Mouse (Mus musculus) embryonic facial prominence, embryonic 13.5 days (tissue): ENCODE data around the gene Maea. TPM values are rescaled to one million over a fixed set of nuclear protein-coding genes. Genes with fewer than 3 reads are reported as not detected.

Experiments
- ATAC-seq: fragments of 200-750 bp; cut with Nextera tagmentation; 2 replicates; pipeline ENCODE4 v1.8.0; 2017; ENCODE audit warnings: low read depth; ENCODE audit not compliant: insufficient number of reproducible peaks, insufficient read depth, low FRiP score, low TSS enrichment
- H3K27ac ChIP-seq: fragments of 300-500 bp; sonication (generic); 2 replicates; pipeline ENCODE4 v1.5.1; 2015; ENCODE audit warnings: moderate library complexity, mild to moderate bottlenecking, inconsistent platforms
- H3K27me3 ChIP-seq: fragments of 300-500 bp; sonication (generic); 2 replicates; pipeline ENCODE4 v1.6.1; 2015; ENCODE audit warnings: mild to moderate bottlenecking, inconsistent platforms
- H3K36me3 ChIP-seq: fragments of 300-500 bp; sonication (generic); 2 replicates; pipeline ENCODE4 v1.6.1; 2015; ENCODE audit warnings: mild to moderate bottlenecking, inconsistent platforms
- H3K4me1 ChIP-seq: fragments of 300-500 bp; sonication (generic); 2 replicates; pipeline ENCODE4 v1.6.1; 2015; ENCODE audit warnings: inconsistent platforms
- H3K4me2 ChIP-seq: fragments of 300-500 bp; sonication (generic); 2 replicates; pipeline ENCODE4 v1.6.1; 2015; ENCODE audit warnings: moderate library complexity, mild to moderate bottlenecking, inconsistent platforms
- H3K4me3 ChIP-seq: fragments of 300-500 bp; sonication (generic); 2 replicates; pipeline ENCODE4 v1.5.1; 2015; ENCODE audit warnings: mild to moderate bottlenecking, inconsistent platforms
- H3K9ac ChIP-seq: fragments of 300-500 bp; sonication (generic); 2 replicates; pipeline ENCODE4 v1.6.1; 2015; ENCODE audit warnings: mild to moderate bottlenecking, inconsistent platforms
- H3K9me3 ChIP-seq: fragments of 300-500 bp; sonication (generic); 2 replicates; pipeline ENCODE4 v1.6.1; 2016; ENCODE audit warnings: inconsistent platforms
- WGBS: fragments of 180-500 bp; shearing (Covaris S2); methylation state at CpG from one replicate; pipeline ENCODE4 v1.1.7; 2015; ENCODE audit warnings: mixed read lengths; 5-methylcytosine and 5-hydroxymethylcytosine counted together
- polyA plus RNA-seq: library from polyadenylated mRNA; unstranded; fragments of >200 nt; fragmentation: Nextera tagmentation; extraction: Ambion mirVana; gene quantifications from 2 replicates; pipeline ENCODE4 v1.2.1, GENCODE M21; 2015

Maea gene
- polyA plus RNA-seq = 121 and 131 TPM in 2 replicates

DNA sequence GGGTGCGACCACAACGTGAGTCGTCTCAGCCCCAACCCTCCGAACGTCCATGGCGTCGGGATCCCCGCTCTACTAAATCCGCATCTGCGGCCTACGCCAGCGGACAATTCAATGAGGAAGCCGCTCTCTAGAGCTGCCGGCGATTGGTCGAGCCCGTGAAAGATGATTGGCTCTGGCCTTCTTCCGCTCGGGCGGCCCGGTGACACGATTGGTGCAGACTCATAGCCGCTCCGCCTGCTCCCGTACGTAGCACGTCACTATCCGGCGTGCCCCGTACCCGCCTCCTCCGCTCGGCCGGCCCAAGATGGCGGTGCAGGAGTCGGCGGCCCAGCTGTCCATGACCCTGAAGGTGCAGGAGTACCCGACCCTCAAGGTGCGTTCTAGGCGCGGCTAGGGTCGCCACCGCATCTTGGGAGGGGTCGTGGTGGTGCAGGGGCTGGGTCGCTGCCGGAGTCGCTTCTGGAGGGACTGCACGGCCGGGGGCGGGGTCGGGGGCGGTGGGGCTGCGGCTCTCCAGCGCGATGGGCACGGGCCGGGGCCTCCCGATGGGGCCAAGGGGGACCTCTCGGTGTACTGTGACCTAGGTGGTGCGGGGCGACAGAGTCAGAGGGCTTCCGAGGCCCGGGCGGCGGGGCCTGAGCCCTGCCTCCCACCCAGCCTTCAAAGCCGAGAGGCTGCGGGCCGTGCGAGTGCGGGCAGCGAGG is at the start of gene Maea:
Gene Maea, plus strand, starts transcription at position 237 of the 704 bp plus-strand sequence.
- Histone ChIP-seq H3K36me3 (peaks cover 13% of the 10 kb centered on the region), H3K4me2 (peak within 1 kb of the TSS; percentile 81), H3K27me3 (no peaks in the 10 kb centered on the region), H3K9ac (peak within 1 kb of the TSS; percentile 95), H3K27ac (peak within 1 kb of the TSS; percentile 73), H3K9me3 (peaks cover 9% of the 10 kb centered on the region; the same call in 1 of the 2 replicates), H3K4me1 (peaks cover 19% of the 10 kb centered on the region), H3K4me3 (peak within 1 kb of the TSS; percentile 95)
- WGBS = under 1% methylated on average over 67 of the region's 71 CpGs
- peak; percentile 100 for ATAC-seq

DNA sequence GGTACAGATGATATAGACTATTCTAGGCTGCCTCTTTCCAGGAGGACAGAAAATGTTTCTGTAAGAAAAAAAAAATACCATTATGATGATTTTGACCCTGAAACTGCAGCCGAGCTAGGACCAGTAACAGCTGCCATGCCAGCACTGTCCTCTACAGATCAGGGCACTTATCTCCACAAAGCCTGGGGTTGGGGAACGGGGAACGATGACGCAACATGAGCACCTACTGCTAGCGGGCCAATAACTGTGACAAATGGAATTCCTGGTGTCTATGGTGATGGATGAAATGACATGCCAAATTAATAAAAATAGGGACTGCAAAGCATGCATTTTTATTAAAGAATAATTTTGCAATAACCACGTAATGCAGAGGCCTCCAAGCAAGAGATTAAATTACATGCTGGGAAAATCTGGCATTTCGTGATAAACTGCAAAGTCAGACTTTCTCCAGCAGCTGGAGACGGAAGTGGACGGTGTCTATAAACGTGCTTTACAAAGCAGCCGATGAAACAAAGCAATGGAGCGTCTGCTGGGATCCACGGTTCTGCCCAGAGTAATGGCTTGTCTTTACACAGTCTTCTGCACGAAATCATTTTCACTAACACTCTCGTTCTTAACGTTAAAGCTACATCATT is 41.4 kb upstream of the Maea start:
- Histone ChIP-seq H3K4me1 (peaks cover 6% of the 10 kb centered on the region; the same call in 1 of the 2 replicates), H3K27ac (no peak overlapping the region), H3K4me2 (no peak overlapping the region), H3K27me3 (peaks cover 4% of the 10 kb centered on the region; the same call in 1 of the 2 replicates), H3K4me3 (no peak overlapping the region), H3K36me3 (no peaks in the 10 kb centered on the region), H3K9ac (no peak overlapping the region), H3K9me3 (no peaks in the 10 kb centered on the region)
- ATAC-seq = no peak
- WGBS = 41% methylated on average over 16 of the region's 16 CpGs

DNA sequence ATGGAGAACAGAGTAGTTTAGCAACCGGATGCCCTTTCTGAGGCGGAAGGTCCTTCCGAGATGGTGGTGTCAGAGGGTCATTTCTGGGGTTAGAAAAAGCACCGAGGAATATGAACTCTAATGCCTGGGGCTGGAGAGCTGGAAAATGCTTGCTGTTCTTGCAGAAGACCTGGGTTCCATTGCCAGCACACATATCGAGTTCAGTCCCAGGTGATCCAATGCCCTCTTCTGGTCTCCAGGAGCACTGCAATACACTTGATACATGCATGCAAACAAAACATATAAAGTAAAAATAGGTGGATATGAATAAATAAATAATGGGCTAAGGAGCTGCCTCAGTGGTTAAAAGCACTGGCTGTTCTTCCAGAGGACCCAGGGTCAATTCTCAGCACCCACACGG is 38.1 kb upstream of the Maea start:
- Histone ChIP-seq H3K4me2 (no peak overlapping the region), H3K4me1 (peaks cover 6% of the 10 kb centered on the region; the same call in 1 of the 2 replicates), H3K27ac (no peak overlapping the region), H3K36me3 (no peaks in the 10 kb centered on the region), H3K4me3 (no peak overlapping the region), H3K9ac (no peak overlapping the region), H3K9me3 (no peaks in the 10 kb centered on the region), H3K27me3 (peaks cover 4% of the 10 kb centered on the region; the same call in 1 of the 2 replicates)
- ATAC-seq = no peak
- 62% methylated on average over 6 of the region's 6 CpGs for WGBS

DNA sequence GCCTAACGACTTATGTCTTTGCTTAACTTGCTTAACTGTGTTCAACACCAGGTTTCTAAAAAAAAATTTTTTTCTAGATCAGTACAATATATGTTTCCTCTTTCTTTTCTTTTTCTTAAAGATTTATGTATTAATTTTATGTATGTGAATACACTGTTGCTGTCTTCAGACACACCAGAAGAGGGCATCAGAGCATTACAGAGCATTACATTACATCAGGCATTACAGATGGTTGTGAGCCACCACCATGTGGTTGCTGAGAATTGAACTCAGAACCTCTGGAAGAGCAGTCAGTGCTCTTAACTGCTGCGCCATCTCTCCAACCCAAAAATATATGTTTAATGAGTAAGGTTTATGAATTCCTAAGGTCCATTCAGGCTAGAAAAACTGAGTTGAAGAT is 33.5 kb upstream of the Maea start:
- Histone ChIP-seq H3K4me3 (no peak overlapping the region), H3K36me3 (no peaks in the 10 kb centered on the region), H3K9me3 (no peaks in the 10 kb centered on the region), H3K9ac (no peak overlapping the region), H3K4me1 (no peaks in the 10 kb centered on the region), H3K27me3 (no peaks in the 10 kb centered on the region), H3K27ac (no peak overlapping the region), H3K4me2 (no peak overlapping the region)
- no peak for ATAC-seq
- WGBS = 81% methylated on average over 2 of the region's 2 CpGs

DNA sequence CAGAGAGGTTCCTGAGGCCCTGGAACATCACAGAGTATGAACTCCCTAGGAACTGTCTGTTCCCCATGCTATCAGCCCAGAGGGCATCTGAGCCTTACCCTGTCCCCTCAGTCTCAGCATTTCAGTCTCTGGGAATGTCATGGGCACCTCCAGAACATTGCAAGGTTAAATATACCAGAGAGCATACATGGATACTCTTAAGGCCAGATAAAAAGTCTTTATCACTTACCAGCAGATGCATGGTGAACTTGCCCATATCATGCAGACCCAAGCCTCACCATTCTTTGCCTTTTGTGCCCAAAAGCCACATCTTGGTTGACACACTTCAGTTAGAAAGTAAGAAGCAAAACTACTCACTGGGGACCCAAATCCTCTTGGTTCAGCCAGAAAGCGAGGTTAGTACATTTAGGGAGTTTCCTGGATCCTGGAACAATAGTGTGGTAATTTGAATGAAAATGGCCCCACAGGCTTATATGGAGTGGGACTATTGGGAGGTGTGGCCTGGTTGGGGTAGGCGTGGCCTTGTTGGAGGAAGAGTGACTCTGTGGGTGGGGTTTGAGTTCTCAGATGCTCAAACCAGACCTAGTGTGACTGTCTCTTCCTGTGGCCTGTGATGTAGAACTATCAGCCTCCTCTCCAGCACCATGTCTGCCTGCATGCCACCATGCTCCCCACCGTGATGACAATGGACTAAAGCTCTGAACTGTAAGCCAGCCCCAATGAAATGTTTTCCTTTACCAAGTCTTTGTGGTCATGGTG is 24.4 kb upstream of the Maea start:
- H3K4me2 ChIP-seq = no peak overlapping the region
- 62% methylated on average over 3 of the region's 3 CpGs for WGBS
- ATAC-seq = no peak
- no peaks in the 10 kb centered on the region for H3K9me3 ChIP-seq
- H3K4me1 ChIP-seq = no peaks in the 10 kb centered on the region
- H3K27ac ChIP-seq = no peak overlapping the region
- H3K9ac ChIP-seq = no peak overlapping the region
- H3K27me3 ChIP-seq = no peaks in the 10 kb centered on the region
- no peaks in the 10 kb centered on the region for H3K36me3 ChIP-seq
- no peak overlapping the region for H3K4me3 ChIP-seq

DNA sequence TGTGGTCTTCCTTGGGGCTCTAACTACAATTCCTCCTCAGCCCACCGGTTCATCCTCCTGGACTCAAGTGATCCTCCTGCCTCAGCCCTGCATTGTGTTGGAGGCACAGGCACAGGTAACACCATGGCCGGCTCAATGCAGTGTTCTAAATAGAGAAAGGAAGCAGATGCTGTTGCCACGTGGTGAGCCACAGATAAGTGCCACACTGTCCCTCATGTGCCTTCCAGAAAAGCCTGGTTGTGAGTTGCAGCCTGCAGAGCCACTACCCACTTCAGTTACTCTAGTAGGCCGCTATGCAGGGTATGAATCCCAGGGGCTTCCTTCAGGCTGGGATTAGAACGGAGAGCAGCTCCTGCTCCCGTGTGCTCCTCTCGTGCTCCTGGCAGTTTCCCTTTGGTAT is 23.1 kb upstream of the Maea start:
- H3K4me3 ChIP-seq = no peak overlapping the region

DNA sequence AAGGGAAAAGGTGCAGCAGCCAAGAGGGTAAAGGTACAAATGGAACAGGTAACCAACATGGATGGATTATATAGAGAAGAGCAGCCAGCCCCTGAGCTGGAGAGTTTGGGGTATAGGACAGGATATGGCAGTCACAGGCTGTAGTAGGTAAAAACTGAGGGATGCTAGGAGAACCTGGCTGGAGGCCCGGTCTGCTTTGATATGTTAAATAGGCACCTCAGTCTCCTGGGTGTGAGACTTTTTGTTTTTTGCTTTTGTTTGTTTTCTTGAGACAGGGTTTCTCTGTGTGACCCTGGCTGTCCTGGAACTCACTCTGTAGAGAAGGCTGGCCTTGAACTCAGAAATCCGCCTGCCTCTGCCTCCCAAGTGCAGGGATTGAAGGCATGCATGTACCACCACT is 10.8 kb upstream of the Maea start:
- Histone ChIP-seq H3K36me3 (no peaks in the 10 kb centered on the region), H3K27me3 (no peaks in the 10 kb centered on the region), H3K9me3 (no peaks in the 10 kb centered on the region), H3K4me3 (no peak overlapping the region), H3K4me2 (no peak overlapping the region), H3K4me1 (no peaks in the 10 kb centered on the region), H3K9ac (no peak overlapping the region), H3K27ac (no peak overlapping the region)
- WGBS = 51% methylated on average over 2 of the region's 2 CpGs
- no peak for ATAC-seq

More for the DNA sequence above, 23.1 kb upstream of the Maea start:
- no peaks in the 10 kb centered on the region for H3K27me3 ChIP-seq
- no peaks in the 10 kb centered on the region for H3K36me3 ChIP-seq
- H3K4me2 ChIP-seq = no peak overlapping the region
- no peaks in the 10 kb centered on the region for H3K9me3 ChIP-seq
- 82% methylated on average over 7 of the region's 7 CpGs for WGBS
- ATAC-seq = no peak
- H3K9ac ChIP-seq = no peak overlapping the region
- H3K27ac ChIP-seq = no peak overlapping the region
- H3K4me1 ChIP-seq = no peaks in the 10 kb centered on the region

DNA sequence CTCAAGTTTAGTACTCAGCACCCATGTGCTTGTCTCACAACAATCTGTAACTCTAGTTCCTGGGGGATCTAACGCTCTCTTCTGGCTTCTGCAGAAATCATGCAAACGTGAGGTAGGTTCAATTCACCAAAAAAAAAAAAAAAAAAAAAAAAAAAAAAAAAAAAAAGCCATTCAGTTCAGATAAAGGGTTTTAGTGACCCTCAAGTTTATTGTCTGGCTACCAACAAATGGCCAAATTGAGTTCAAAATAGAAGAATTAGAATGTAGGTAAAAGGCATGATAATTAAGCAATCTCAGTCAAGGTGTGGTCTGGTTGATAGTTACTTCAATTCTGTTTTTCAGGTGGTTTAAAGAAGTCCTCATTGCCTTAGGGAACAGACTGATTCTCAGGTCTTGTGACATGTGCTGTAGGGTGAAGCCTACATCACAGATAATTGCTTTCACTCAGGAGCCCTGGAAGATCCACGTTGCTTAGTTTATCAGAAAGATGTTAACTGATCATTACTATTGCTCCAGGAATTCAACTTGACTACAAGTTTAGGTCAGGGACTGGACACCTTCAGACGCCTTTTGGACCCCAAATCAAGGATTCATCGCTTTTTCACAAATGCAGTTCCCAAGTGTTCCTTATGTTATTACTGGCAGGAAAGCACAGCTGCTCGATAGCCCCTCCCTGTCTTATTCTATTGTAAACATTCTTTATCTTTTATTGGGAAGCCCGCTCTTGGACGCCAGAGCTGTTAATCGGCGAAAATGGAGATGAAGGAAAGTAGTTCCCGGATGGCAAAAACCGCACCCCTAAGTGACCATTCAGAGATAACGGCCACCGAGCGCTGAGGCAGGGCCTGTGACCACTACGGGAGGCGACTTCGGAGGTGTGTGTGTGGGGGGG is 682 bp upstream of the Maea start:
- peak overlapping the region; percentile 70 for H3K4me2 ChIP-seq
- no peak for ATAC-seq
- peaks cover 13% of the 10 kb centered on the region for H3K36me3 ChIP-seq
- H3K4me3 ChIP-seq = peak overlapping the region; percentile 95
- H3K9ac ChIP-seq = peak overlapping the region; percentile 95
- 25% methylated on average over 18 of the region's 18 CpGs for WGBS
- peaks cover 9% of the 10 kb centered on the region; the same call in 1 of the 2 replicates for H3K9me3 ChIP-seq
- H3K4me1 ChIP-seq = peaks cover 19% of the 10 kb centered on the region
- peak overlapping the region; percentile 73; the same call in 1 of the 2 replicates for H3K27ac ChIP-seq
- no peaks in the 10 kb centered on the region for H3K27me3 ChIP-seq

DNA sequence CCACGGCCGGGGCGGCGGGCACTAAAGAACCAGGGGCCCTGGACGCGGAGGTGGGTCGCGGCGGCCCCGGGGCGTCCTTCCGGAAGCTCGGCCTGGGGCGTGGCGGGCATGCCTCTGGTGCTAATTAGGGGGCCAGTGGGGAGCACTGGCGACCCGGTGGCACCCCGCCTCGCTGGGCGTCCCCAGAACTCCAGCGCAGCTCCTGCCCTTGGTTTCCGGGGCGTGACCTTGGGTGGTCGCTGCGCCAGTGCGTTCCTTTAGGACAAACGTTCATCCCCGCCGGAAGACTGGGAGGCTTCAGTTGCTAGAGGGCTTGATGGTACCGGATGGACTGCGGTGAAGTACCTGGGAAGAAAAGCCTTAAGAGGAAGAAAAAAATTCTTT is 660 bp downstream of the Maea start:
- Histone ChIP-seq H3K27me3 (no peaks in the 10 kb centered on the region), H3K4me1 (peaks cover 19% of the 10 kb centered on the region), H3K27ac (peak overlapping the region; percentile 72), H3K4me2 (peak overlapping the region; percentile 81), H3K36me3 (peaks cover 13% of the 10 kb centered on the region), H3K4me3 (peak overlapping the region; percentile 95), H3K9me3 (peaks cover 9% of the 10 kb centered on the region; the same call in 1 of the 2 replicates), H3K9ac (peak overlapping the region; percentile 95)
- ATAC-seq = no peak
- WGBS = 0% methylated on average over 30 of the region's 31 CpGs

DNA sequence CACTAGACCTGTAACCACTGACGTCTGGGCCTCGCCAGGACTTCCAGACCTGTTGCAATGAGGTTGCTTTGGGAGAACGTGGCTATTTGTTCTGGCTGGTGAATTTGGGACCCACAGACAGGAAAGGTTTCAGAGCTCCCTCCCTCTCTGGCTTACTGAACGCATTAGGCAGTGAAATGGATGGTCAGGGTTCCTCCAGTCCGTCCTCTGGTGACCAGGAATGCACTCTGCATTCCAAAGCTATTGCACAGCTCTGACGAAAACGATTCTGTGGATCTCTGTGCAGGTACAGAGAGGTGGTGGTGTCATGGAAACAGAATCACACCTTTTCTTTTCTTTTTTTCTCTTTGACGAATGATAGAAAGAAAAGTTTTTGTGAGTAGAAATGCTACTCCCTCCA is 1.9 kb downstream of the Maea start:
- H3K36me3 ChIP-seq = peaks cover 13% of the 10 kb centered on the region
- H3K9me3 ChIP-seq = peaks cover 9% of the 10 kb centered on the region; the same call in 1 of the 2 replicates
- no peak for ATAC-seq
- H3K27ac ChIP-seq = no peak overlapping the region
- no peaks in the 10 kb centered on the region for H3K27me3 ChIP-seq
- H3K4me3 ChIP-seq = 0 out of 2 replicates have a peak overlapping the region, but pooled peaks have one; percentile 2
- WGBS = 76% methylated on average over 8 of the region's 8 CpGs
- H3K4me2 ChIP-seq = peak overlapping the region; percentile 81; the same call in 1 of the 2 replicates
- H3K4me1 ChIP-seq = peaks cover 19% of the 10 kb centered on the region
- peak overlapping the region; percentile 40; the same call in 1 of the 2 replicates for H3K9ac ChIP-seq

DNA sequence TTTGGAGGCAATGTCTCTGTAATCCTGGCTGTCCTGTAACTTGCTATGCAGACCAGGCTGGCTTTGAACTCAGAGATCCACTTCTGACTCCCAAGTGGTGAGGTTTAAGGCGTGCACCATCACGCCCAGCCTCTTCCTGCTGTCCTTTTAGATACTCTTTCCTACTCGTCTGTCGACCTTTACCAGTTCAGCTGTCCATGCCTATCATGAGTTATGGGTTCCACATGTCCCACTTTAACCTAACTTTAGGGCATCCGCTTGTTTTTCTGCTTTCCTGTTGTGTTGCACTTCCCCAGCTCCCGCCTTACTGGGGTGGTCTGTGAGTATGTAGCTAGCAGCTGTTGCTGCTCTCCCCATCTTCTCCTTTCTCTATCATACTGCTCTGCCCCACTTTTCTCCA is 5.9 kb downstream of the Maea start:
- Histone ChIP-seq H3K4me1 (peaks cover 16% of the 10 kb centered on the region), H3K9ac (no peak overlapping the region), H3K36me3 (peaks cover 16% of the 10 kb centered on the region), H3K9me3 (no peaks in the 10 kb centered on the region), H3K27ac (no peak overlapping the region), H3K27me3 (no peaks in the 10 kb centered on the region), H3K4me3 (no peak overlapping the region), H3K4me2 (no peak overlapping the region)
- 72% methylated on average over 6 of the region's 6 CpGs for WGBS
- ATAC-seq = no peak
